Mouse (Mus musculus): ENCODE measurements around the gene Ift46. TPM values are rescaled to one million over a fixed set of nuclear protein-coding genes. Genes with fewer than 3 reads are reported as not detected.
"Not testable (repeated sequence)": the region's sequence is repeated elsewhere in the genome, so short reads cannot be mapped to it uniquely, and the experiment has no call there.

Gene Ift46
- polyA plus RNA-seq, 1 experiment from 2014 or later = 146 TPM

DNA sequence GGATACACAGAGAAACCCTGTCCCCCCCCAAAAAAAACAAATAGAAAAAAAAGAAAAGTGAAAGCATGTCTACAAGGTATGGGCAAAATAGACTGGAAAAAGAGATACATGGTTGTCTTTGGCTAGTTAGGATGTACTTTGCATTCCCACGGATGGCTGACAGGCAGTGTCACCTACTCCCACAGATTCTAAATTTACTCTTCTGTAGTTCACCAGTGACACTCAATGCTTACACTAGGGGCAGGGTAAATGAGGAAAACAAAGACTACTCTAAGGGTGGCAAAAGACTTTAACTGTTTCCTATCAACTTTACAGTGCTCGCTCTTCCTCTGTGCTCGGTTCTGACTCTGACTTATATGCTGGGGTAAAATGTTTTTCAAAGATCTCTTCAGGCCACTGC, 21.0 kb upstream of the Ift46 start:
- Histone ChIP-seq H3K4me1 (no peaks in the 10 kb centered on the region), H3K4me3 (no peak overlapping the region), H3K27ac (no peak overlapping the region), H3K36me3 (peaks cover 99% of the 10 kb centered on the region), H3K27me3 (ENCODE audit: low read depth, poor library complexity, severe bottlenecking) (no peaks in the 10 kb centered on the region), H3K9me3 (replicated peaks) (no peaks in the 10 kb centered on the region)
- no peak for DNase-seq (ENCODE audit: low spot score)
- 94% methylated on average over 3 of the region's 3 CpGs for WGBS

DNA sequence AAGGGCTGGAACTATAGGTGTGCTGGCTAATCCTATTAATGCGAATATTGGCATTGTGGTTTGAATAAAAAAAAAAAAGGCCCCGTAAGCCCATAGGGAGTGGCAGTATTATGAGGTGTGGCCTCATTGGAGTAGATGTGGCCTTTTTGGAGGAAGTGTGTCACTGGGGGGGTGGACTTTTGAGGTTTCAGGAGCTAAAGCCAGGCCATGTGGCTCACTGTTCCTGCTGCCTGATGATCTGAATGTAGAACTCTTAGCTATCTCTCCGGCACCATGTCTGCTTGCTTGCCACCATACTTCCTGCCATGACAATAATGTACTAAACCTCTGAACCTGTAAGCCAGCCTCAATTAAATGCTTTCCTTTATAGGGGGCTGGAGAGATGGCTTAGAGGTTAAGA, 20.4 kb upstream of the Ift46 start:
- DNase-seq (ENCODE audit: low spot score) = no peak
- Histone ChIP-seq H3K4me3 (no peak overlapping the region), H3K36me3 (peaks cover 100% of the 10 kb centered on the region), H3K4me1 (no peaks in the 10 kb centered on the region), H3K27ac (no peak overlapping the region), H3K27me3 (ENCODE audit: low read depth, poor library complexity, severe bottlenecking) (no peaks in the 10 kb centered on the region), H3K9me3 (replicated peaks) (no peaks in the 10 kb centered on the region)
- WGBS = 93% methylated on average over 3 of the region's 3 CpGs

DNA sequence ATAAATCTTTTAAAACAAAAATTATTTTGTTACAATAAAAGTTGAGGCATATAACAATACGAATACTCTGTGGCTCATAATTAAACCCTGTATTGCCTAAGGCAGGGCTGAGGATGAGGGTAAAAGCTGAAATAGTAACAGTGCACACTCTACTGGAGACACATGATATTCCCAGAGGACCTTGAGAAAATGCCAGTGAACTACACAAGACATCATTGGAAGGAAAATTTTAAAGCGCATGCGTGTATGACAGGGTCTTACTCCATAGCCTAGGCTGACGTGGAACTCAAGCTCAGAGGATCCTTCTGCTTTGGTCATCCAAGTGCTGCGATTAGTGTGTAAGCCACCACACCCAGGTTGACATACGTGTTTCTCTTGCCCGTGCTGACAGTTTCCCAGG, 19.2 kb upstream of the Ift46 start:
- H3K4me1 ChIP-seq = no peaks in the 10 kb centered on the region
- H3K36me3 ChIP-seq = peaks cover 100% of the 10 kb centered on the region
- H3K27ac ChIP-seq = no peak overlapping the region
- no peaks in the 10 kb centered on the region for H3K27me3 ChIP-seq (ENCODE audit: low read depth, poor library complexity, severe bottlenecking)
- H3K4me3 ChIP-seq = no peak overlapping the region
- H3K9me3 ChIP-seq (replicated peaks) = no peaks in the 10 kb centered on the region
- 96% methylated on average over 7 of the region's 7 CpGs for WGBS
- DNase-seq (ENCODE audit: low spot score) = no peak

DNA sequence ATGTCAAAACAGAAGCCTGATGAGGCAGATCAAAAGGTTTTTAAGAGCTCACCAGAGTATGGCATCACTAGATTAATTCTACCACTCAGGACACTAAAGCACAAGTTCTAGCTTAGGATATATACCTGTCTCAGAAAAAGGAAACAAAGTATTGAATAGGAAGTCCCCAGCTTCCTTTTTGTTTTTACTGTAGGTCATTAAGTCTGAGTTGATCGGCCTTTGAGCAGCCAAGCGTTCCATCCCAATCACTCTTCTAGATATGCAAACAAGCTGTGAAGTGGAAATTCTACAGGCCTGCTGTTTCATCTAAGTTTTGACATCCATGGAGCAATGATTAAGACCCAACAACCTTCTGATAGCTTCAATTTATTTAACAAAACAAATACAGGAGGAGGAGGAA, 6.8 kb upstream of the Ift46 start:
- H3K4me1 ChIP-seq = peaks cover 2% of the 10 kb centered on the region; the same call in 1 of the 2 replicates
- H3K27ac ChIP-seq = no peak overlapping the region
- peaks cover 61% of the 10 kb centered on the region for H3K36me3 ChIP-seq
- H3K4me3 ChIP-seq = no peak overlapping the region
- no peaks in the 10 kb centered on the region for H3K27me3 ChIP-seq (ENCODE audit: low read depth, poor library complexity, severe bottlenecking)
- H3K9me3 ChIP-seq (replicated peaks) = no peaks in the 10 kb centered on the region
- no peak for DNase-seq (ENCODE audit: low spot score)
- 93% methylated on average over 2 of the region's 2 CpGs for WGBS

DNA sequence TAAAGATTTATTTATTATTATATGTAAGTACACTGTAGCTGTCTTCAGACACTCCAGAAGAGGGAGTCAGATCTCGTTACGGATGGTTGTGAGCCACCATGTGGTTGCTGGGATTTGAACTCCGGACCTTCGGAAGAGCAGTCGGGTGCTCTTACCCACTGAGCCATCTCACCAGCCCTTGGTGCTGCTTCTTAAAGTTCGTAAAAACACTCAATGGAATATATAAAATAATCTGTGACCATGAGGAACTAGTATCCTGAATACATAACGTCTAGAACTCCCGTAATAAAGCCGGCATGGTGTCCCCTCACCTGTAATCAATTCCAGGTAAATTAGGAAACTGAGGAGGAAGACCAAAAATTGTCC, 304 bp downstream of the Ift46 start:
- H3K36me3 ChIP-seq; H3K27me3 ChIP-seq (ENCODE audit: low read depth, poor library complexity, severe bottlenecking); H3K9me3 ChIP-seq (replicated peaks); DNase-seq (ENCODE audit: low spot score): not testable (repeated sequence)
- Histone ChIP-seq H3K4me3 (peak overlapping the region; percentile 83), H3K27ac (0 out of 2 replicates have a peak overlapping the region, but pooled peaks have one; percentile 19), H3K4me1 (peaks cover 11% of the 10 kb centered on the region)
- 47% methylated on average over 7 of the region's 9 CpGs for WGBS

DNA sequence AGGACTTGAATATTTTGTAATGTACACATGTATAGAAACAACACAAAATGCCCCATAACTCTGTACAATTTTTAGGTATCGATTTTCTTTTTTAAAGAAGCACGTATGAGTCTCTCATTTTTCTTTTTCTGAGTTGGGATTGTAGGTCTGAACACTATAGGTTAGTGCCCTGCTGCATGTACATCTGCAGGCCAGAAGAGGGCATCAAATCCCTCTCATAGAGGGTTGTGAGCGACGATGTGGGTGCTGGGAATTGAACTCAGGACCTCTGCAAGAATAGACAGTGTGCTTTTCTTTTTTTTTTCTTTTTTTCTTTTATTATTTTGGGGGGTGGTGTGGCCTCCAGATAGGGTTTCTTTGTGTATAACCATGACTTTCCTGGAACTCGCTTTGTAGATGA, 3.7 kb downstream of the Ift46 start:
- no peak for DNase-seq (ENCODE audit: low spot score)
- Histone ChIP-seq H3K27me3 (ENCODE audit: low read depth, poor library complexity, severe bottlenecking) (no peaks in the 10 kb centered on the region), H3K4me3 (no peak overlapping the region), H3K36me3 (peaks cover 18% of the 10 kb centered on the region), H3K9me3 (replicated peaks) (no peaks in the 10 kb centered on the region), H3K27ac (no peak overlapping the region), H3K4me1 (peaks cover 10% of the 10 kb centered on the region)
- WGBS = 91% methylated on average over 5 of the region's 5 CpGs

DNA sequence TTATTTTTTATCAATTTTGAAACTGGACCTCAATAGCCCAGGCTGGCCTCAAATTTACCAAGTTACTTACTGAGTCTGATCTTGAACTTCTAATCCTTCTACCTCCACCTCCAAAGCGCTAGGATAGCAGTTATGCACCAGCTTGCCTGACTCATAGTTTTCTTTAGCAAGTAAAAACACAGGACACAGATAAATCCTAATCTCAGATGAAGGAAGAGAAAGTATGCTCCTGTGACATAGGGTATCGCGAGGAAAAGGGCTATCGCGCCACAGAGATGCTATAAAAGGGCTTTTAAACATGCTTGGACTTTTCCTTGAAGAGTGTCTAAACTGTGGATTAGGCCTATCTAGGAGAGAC, 4.7 kb downstream of the Ift46 start:
- no peaks in the 10 kb centered on the region for H3K9me3 ChIP-seq (replicated peaks)
- peak overlapping the region; percentile 92; the same call in 1 of the 2 replicates for H3K27ac ChIP-seq
- H3K4me1 ChIP-seq = peaks cover 5% of the 10 kb centered on the region
- H3K4me3 ChIP-seq = peak overlapping the region; percentile 85
- 22% methylated on average over 5 of the region's 5 CpGs for WGBS
- H3K36me3 ChIP-seq = peaks cover 22% of the 10 kb centered on the region
- no peak for DNase-seq (ENCODE audit: low spot score)
- H3K27me3 ChIP-seq (ENCODE audit: low read depth, poor library complexity, severe bottlenecking) = no peaks in the 10 kb centered on the region

DNA sequence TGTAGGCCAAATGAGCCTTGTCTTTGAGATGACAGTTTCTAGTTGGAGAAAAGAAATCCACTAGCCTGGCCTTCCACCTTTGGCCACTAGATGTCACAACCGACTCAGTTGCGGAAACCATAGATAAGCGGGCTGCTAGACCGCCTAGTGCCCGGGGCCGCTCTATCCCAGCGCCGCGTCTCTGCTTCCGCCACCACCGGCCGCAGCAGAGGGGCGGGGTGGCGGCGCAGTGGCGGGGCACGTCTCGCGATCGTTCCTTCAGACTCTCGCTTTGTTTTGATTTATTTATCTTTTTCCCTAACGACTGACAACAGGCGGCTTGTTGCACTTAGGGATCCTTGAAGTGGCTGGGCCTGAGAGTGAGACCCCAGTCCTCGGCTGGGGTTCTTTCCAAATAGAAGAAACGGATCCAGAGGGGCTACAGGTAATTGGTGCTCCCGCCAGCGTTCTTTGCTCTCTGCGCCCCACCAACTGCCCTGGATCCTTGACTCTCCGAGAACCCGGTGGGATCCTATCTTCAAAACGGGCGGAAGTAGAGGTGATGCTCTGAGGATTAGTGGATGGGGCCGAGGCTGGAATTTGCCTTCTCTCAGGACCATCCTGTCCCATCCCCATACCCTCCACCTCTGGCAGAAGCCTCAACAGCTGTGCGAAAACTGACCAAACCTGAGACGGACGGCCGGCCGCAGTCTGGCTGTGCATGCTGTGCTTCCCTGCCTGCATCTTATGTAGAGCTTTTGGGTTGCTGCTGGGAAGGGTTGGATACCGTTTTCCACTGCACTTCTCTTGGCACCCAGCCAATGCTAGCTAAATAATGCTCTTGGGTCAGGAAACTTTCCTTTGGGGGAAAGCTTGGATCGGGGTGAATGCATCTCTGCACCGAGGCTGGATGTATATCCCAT, 5.3 kb downstream of the Ift46 start:
- Histone ChIP-seq H3K27ac (peak overlapping the region; percentile 92), H3K36me3 (peaks cover 22% of the 10 kb centered on the region), H3K4me3 (peak overlapping the region; percentile 85), H3K9me3 (replicated peaks) (no peaks in the 10 kb centered on the region), H3K4me1 (peaks cover 5% of the 10 kb centered on the region), H3K27me3 (ENCODE audit: low read depth, poor library complexity, severe bottlenecking) (no peaks in the 10 kb centered on the region)
- WGBS = under 1% methylated on average over 41 of the region's 41 CpGs
- peak; percentile 94 for DNase-seq (ENCODE audit: low spot score)

DNA sequence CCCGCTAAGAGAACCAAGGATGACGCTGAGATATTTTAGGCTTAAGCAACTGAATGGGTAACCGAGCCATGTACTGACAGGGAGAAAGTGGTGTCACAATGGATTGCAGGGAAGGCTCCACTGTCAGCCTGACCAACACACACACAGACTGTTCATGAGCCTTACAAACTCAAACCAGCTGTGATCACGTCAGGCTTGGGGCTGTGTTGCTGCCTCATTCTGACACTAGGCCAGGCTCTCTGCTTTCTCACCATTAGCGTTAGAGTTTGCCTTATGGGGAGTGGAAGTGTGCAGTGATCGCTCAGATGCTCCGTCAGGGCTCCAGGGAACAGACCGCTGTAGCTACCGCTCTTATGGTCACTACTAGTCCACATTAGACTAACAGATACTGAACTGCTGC, 25.1 kb downstream of the Ift46 start:
- H3K4me3 ChIP-seq = no peak overlapping the region
- peaks cover 14% of the 10 kb centered on the region for H3K27me3 ChIP-seq (ENCODE audit: low read depth, poor library complexity, severe bottlenecking)
- no peaks in the 10 kb centered on the region; the same call in 1 of the 2 replicates for H3K4me1 ChIP-seq
- DNase-seq (ENCODE audit: low spot score) = no peak
- no peaks in the 10 kb centered on the region for H3K9me3 ChIP-seq (replicated peaks)
- H3K27ac ChIP-seq = no peak overlapping the region
- 64% methylated on average over 9 of the region's 9 CpGs for WGBS
- peaks cover 48% of the 10 kb centered on the region for H3K36me3 ChIP-seq

DNA sequence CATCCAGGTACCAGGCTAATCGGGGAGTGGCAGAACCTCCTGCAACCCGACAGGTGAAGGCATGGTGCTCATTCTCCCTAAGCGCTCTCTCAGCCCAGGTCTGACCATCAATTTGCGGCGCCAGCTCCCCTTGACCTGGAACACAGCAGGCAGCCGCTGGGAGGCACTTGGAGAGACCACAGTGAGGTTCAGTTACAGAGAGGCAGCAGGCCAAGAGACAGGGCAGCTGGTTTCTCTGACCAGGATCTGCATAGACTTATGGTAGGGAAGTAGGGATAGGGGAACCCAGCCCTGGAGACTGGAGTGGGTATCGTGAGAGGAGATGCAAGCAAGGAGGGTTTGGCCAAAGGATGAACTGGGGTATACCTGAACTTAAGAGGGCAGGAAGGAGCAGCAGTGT, 30.6 kb downstream of the Ift46 start:
- H3K4me1 ChIP-seq = peaks cover 22% of the 10 kb centered on the region
- H3K4me3 ChIP-seq = peak overlapping the region; percentile 76
- WGBS = 50% methylated on average over 7 of the region's 7 CpGs

DNA sequence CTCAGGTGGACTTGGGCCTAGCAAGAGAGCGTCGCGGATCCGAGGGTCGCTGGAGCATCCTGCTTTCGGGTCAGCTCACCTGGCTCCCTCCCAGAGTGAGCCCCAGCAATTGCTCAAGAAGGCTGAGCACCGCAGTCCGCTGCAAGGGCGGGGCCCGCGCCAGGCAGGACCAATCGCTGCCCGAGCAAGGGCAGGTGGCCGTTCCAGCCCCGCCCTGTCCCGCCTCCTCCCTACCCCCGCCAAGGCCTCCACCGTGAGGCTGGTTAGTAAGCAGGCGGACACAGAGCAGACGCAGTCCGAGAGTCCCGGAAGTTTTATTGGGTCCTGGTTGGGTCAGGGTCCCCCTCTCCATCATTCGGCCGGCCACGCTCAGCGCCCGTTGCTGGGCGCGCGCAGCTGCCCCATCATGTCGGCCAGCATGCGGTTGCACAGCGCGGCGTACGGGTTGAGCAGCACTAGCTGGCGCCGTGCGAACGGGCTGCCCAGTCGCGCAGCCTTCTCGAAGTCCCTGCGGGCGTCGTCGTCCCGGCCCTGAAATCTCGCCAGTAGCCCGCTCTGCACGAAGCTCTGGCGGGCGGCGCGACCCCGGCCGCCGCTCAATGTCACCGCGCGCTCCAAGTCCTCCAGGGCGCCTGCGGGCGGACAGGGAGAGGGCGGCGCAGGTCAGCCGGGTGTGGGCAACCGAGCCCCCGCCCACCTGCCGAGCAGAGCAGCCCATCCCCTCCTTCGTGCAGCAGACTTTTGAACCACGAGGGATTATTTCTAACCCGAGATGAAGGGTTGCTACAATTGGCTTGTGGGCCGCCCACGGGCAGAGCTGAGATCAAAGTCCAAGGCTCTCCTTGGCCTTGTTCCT, 31.6 kb downstream of the Ift46 start, which contains the start of gene Tmem25:
TSS of gene Tmem25 (minus strand) at position 206 of the 856 bp plus-strand sequence.
- Histone ChIP-seq H3K4me3 (peak within 1 kb of the TSS; percentile 76), H3K36me3 (no peaks in the 10 kb centered on the region), H3K27me3 (ENCODE audit: low read depth, poor library complexity, severe bottlenecking) (peaks cover 52% of the 10 kb centered on the region), H3K9me3 (replicated peaks) (no peaks in the 10 kb centered on the region), H3K4me1 (peaks cover 22% of the 10 kb centered on the region), H3K27ac (peak within 1 kb of the TSS; percentile 83)
- WGBS = under 1% methylated on average over 69 of the region's 75 CpGs
- peak; percentile 88 for DNase-seq (ENCODE audit: low spot score)

More for the DNA sequence above, 30.6 kb downstream of the Ift46 start:
- Histone ChIP-seq H3K27me3 (ENCODE audit: low read depth, poor library complexity, severe bottlenecking) (peaks cover 52% of the 10 kb centered on the region), H3K9me3 (replicated peaks) (no peaks in the 10 kb centered on the region), H3K36me3 (no peaks in the 10 kb centered on the region; the same call in 1 of the 2 replicates), H3K27ac (no peak overlapping the region)
- DNase-seq (ENCODE audit: low spot score) = no peak

DNA sequence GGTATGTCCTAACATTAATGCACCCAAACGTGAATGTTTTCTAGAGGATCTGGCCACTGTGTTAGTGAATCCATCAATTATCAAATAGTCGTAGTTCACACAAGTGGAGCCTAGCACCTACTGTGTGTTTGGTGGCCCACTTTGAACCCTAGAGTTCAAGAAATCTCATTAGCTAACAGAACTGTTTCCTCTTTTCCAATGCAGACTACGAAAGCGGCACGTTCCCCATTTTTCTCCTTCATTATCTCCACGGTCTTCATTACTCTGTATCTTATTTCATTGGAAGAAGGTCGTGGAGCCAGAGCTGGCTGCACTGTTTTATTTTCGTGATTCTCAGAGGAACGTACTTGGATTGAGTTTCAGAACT, 32.2 kb downstream of the Ift46 start:
- Histone ChIP-seq H3K9me3 (replicated peaks) (no peaks in the 10 kb centered on the region), H3K36me3 (peaks cover 5% of the 10 kb centered on the region), H3K27me3 (ENCODE audit: low read depth, poor library complexity, severe bottlenecking) (peaks cover 52% of the 10 kb centered on the region), H3K27ac (no peak overlapping the region), H3K4me3 (peak overlapping the region; percentile 76), H3K4me1 (peaks cover 22% of the 10 kb centered on the region)
- no peak for DNase-seq (ENCODE audit: low spot score)
- 43% methylated on average over 9 of the region's 9 CpGs for WGBS

DNA sequence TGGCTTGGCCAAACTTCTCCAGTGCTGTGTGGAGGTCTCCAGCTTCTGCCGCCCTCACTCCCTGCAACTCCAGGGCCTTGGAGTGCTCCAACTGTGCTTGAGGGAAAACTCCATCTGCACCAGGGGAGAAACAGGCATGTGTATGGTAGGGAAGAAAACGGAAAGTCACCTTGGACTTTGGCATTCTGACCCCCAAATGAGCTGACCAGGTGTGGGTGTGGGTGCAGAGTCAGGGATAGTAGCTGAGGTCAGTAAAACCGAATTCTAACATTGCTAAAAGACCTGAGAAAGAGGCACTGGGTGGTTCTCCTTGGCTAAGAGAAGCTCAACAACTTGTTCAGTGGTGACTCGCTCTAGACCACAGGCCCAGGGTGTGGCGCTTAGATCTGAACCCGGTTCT, 34.0 kb downstream of the Ift46 start:
- 79% methylated on average over 6 of the region's 6 CpGs for WGBS
- H3K27me3 ChIP-seq (ENCODE audit: low read depth, poor library complexity, severe bottlenecking) = peaks cover 46% of the 10 kb centered on the region
- no peaks in the 10 kb centered on the region for H3K9me3 ChIP-seq (replicated peaks)
- peaks cover 22% of the 10 kb centered on the region for H3K36me3 ChIP-seq
- H3K27ac ChIP-seq = no peak overlapping the region
- no peak for DNase-seq (ENCODE audit: low spot score)
- no peak overlapping the region for H3K4me3 ChIP-seq
- peaks cover 22% of the 10 kb centered on the region for H3K4me1 ChIP-seq

All from limb, embryonic 10.5 days (tissue).